Mouse (Mus musculus): ENCODE data around the gene Mybpc3. TPM values are rescaled to one million over a fixed set of nuclear protein-coding genes. Genes with fewer than 3 reads are reported as not detected.

The Mybpc3 gene
- polyA plus RNA-seq, 1 experiment from 2014 or later: not detected

DNA sequence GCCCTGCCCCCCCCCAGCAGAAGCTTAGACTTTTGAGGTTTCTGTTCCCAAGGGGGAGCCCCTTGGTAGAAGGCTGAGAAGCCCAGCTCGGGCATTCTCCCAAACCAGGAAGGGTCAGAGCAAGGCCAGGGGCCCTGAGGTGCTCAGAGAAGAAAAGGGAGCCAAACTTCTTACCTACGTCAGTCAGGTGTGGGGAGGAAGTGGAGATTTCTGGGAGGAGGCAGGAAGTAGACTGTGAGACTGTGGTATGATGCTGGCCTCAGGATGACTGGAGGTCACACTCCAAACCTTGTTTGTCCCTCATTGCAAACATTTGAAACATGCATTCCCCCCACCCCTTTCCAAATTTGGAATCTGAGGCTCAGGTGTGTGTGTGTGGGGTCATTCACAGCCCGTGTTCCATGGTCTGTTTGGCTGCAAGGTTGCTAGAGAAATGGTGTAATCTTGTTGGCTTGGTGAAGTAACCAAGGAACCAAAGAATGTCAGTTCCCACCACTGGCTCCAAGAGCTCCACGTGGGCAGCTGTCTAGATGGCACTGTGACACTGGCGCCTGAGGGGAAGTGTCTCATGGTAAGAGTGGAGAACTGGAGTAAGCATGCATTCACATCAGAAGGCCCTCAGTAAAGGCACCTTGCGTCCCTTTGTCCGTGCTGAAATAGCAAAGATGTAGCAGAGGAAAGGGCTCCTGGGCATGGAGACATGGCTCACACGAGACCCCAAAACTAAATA, 37.0 kb upstream of the Mybpc3 start:
- ATAC-seq (ENCODE audit: low FRiP score): no peak
- no peak overlapping the region for H3K4me2 ChIP-seq
- no peaks in the 10 kb centered on the region for H3K27me3 ChIP-seq (replicated peaks)
- peaks cover 15% of the 10 kb centered on the region for H3K4me1 ChIP-seq
- no peaks in the 10 kb centered on the region for H3K9me3 ChIP-seq (replicated peaks)
- no peak overlapping the region for H3K4me3 ChIP-seq (replicated peaks)
- no peak overlapping the region for H3K9ac ChIP-seq (replicated peaks)
- H3K36me3 ChIP-seq: no peaks in the 10 kb centered on the region
- H3K27ac ChIP-seq (replicated peaks): no peak overlapping the region
- whole genome bisulfite sequencing: 88% methylated on average over 8 of the region's 8 CpGs

DNA sequence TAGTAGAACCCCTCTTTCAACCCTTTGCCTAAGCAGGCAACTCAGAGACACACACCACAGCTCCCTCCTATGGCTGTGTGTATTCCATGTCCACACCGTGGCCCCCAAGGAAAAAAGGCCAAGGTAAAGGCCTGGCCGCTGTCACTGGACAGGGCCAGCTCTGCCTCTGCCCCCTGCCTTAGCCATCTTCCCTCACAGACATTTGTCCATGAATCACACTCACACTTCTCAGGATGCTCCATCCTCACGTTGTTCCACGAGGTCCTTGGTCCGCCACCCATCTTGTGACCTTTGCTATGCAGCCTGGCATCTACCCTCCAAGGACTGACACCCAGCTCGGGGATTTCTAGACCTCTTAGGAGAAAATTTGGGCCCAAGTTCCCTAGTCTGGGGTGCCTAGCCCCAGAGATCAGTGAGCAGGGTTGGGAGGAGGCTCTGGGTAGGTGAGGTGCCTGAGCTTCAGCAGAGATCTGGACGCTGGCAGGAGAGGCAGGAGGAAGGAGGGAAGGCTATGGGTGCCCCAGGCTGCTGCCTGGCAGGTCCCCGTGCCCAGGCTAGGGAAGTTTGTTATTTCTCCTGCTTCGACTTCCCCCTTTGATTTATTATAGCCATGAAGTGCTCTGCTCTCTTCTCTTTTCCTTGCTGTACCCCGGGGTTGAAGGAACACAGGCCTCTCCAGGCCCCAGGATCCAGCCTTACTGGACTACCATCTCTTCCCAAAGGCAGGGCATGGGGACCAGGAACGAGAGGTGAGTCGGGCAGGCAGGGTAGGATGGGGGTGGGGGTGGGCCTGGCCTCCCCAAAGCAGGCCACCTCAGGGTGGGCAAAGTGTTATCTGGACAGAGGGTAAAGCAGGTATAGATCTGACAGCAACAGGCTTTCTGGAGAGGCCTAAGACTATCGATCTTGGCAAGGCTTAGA, 35.9 kb upstream of the Mybpc3 start, which contains the start of gene Spi1:
Gene Spi1, plus strand, starts transcription at position 616 of the 921 bp plus-strand sequence.
- H3K27me3 ChIP-seq (replicated peaks): no peaks in the 10 kb centered on the region
- no peak within 1 kb of the TSS for H3K27ac ChIP-seq (replicated peaks)
- peaks cover 15% of the 10 kb centered on the region for H3K4me1 ChIP-seq
- WGBS: 78% methylated on average over 13 of the region's 13 CpGs
- no peak within 1 kb of the TSS for H3K4me2 ChIP-seq
- H3K9me3 ChIP-seq (replicated peaks): no peaks in the 10 kb centered on the region
- H3K9ac ChIP-seq (replicated peaks): no peak within 1 kb of the TSS
- no peak within 1 kb of the TSS for H3K4me3 ChIP-seq (replicated peaks)
- ATAC-seq (ENCODE audit: low FRiP score): no peak
- H3K36me3 ChIP-seq: no peaks in the 10 kb centered on the region

DNA sequence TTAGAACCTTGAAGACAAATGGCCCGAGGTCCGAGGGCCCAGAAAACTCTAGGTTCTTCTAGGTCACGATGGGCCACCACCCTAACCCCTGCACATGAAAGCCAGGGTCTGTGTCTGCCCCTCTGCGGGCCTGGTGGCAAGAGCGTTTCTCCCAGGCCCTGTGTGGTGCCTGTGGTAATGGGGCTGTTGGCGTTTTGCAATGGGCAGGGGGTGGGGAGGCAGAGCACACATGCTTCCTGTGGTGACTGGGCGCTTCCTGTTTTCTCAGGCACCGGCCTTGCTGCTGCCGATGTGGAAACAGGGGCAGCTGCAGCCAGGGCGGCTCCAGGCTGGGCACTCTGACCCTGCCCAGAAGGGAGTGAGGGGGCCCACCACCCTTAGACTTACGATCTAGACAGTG, 35.1 kb upstream of the Mybpc3 start:
- WGBS: 72% methylated on average over 11 of the region's 11 CpGs
- no peaks in the 10 kb centered on the region for H3K9me3 ChIP-seq (replicated peaks)
- no peaks in the 10 kb centered on the region for H3K36me3 ChIP-seq
- no peak overlapping the region for H3K9ac ChIP-seq (replicated peaks)
- H3K4me2 ChIP-seq: no peak overlapping the region
- H3K27ac ChIP-seq (replicated peaks): no peak overlapping the region
- ATAC-seq (ENCODE audit: low FRiP score): no peak
- H3K4me3 ChIP-seq (replicated peaks): no peak overlapping the region
- H3K27me3 ChIP-seq (replicated peaks): no peaks in the 10 kb centered on the region
- peaks cover 12% of the 10 kb centered on the region for H3K4me1 ChIP-seq

DNA sequence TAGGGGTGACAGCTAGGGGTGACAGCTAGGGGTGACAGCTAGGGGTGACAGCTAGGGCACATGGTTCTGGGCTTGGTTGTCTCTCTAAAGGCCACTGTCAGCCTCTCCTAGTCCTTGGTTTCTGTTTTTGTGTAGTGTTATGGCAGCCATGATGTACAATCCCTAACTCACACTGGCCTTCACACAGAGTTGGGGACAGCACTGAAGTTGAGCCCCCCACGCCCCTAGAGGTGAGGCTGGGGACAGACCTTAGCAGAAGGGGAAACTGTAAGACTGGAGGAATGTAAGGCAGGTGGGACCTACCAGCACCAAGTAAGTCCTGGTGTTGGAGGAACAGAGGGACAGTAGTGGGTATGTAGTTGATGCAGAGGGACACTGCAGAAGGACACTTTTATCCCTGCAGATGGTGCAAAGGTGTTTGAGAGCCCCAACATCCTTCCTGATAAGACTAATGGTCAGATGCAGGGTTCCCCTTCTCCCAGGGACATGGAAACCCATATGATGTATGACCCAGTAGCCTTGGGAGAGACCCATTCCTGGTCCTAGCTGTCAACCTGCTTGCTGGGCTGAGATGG, 34.5 kb upstream of the Mybpc3 start:
- 68% methylated on average over 1 of the region's 1 CpGs for WGBS
- no peak for ATAC-seq (ENCODE audit: low FRiP score)
- H3K9me3 ChIP-seq (replicated peaks): no peaks in the 10 kb centered on the region
- H3K4me2 ChIP-seq: no peak overlapping the region
- no peaks in the 10 kb centered on the region for H3K36me3 ChIP-seq
- H3K27ac ChIP-seq (replicated peaks): no peak overlapping the region
- no peak overlapping the region for H3K4me3 ChIP-seq (replicated peaks)
- no peak overlapping the region for H3K9ac ChIP-seq (replicated peaks)
- peaks cover 6% of the 10 kb centered on the region for H3K4me1 ChIP-seq
- no peaks in the 10 kb centered on the region for H3K27me3 ChIP-seq (replicated peaks)

DNA sequence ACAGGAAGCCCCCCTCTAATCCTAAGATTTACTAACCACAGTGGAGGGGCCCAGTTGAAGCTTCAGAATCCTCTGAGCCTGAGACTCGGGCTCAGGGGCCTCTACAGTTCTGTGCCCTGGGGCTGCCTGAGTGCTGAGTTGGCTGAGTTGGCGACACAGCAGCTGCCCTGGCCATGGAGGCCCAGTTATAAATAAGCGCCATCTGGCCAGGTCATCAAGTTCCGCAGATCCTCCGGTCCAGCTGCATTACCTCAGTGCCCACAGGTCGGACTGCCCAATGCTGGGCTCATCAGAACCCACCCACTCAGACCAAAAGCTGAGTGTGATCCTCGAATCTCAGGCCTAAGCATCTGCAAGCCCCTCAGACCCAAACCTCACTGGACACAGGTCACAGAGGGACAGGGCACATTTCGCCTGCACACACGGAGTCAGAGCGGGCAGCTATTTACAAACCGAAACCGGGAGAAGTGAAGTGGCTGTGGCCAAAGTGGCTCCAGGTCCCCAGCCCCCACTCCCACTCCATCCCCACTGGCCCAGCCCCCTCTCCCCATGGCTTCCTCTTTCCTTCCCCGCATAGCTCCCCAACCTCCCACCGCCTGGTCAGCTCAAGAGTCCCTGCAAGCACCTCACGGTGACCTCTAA, 33.6 kb upstream of the Mybpc3 start:
- Histone ChIP-seq H3K27ac (replicated peaks) (no peak overlapping the region), H3K9ac (replicated peaks) (no peak overlapping the region), H3K36me3 (no peaks in the 10 kb centered on the region), H3K4me1 (no peaks in the 10 kb centered on the region), H3K27me3 (replicated peaks) (no peaks in the 10 kb centered on the region), H3K9me3 (replicated peaks) (no peaks in the 10 kb centered on the region), H3K4me3 (replicated peaks) (no peak overlapping the region), H3K4me2 (no peak overlapping the region)
- 80% methylated on average over 15 of the region's 15 CpGs for WGBS
- no peak for ATAC-seq (ENCODE audit: low FRiP score)

DNA sequence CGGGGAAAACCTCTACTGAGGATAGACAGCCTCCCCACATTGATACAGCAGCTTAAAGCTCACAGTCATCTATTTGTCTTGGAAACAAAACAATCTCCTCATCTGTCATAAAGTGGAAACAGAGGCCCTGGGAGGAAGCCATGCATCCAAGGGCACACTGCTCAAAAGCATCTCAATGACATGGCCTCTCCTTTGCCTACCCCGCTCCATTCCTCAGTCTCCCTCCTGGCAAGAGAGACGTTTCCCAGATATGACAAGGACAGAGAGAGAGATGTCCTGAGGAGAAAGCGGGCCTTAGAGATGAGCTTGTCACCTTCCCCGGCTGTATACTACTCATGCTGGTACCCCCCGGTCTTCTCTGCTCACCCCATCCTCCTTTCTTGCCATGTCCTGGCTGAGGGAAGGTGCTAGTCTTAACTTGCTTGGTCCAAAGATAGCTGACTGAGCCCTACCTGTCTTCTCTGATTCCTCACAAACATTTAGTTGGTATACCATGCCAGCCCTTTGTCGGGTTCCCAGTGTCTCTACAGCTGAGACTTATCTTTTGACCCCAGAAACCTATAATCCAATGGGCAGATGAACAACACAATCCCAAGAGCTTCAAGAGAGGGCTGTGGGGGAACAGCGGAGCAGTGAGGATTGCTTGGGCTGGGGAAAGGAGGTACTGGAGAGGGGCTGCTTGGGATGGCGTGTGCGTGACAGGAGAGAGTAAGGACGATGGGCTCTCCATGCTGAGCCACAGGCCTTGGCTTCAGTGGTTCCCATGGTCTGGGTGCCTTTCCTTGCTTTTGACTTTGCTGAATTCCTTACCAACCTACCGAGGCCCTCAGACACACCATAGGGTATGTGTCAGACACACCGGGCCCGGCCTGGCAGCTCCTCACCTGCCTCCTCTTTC, 32.2 kb upstream of the Mybpc3 start:
- H3K4me1 ChIP-seq: no peaks in the 10 kb centered on the region
- H3K4me3 ChIP-seq (replicated peaks): no peak overlapping the region
- H3K9ac ChIP-seq (replicated peaks): no peak overlapping the region
- no peak for ATAC-seq (ENCODE audit: low FRiP score)
- 88% methylated on average over 14 of the region's 14 CpGs for WGBS
- H3K4me2 ChIP-seq: no peak overlapping the region
- no peaks in the 10 kb centered on the region for H3K36me3 ChIP-seq
- no peaks in the 10 kb centered on the region for H3K9me3 ChIP-seq (replicated peaks)
- H3K27me3 ChIP-seq (replicated peaks): no peaks in the 10 kb centered on the region
- H3K27ac ChIP-seq (replicated peaks): no peak overlapping the region

DNA sequence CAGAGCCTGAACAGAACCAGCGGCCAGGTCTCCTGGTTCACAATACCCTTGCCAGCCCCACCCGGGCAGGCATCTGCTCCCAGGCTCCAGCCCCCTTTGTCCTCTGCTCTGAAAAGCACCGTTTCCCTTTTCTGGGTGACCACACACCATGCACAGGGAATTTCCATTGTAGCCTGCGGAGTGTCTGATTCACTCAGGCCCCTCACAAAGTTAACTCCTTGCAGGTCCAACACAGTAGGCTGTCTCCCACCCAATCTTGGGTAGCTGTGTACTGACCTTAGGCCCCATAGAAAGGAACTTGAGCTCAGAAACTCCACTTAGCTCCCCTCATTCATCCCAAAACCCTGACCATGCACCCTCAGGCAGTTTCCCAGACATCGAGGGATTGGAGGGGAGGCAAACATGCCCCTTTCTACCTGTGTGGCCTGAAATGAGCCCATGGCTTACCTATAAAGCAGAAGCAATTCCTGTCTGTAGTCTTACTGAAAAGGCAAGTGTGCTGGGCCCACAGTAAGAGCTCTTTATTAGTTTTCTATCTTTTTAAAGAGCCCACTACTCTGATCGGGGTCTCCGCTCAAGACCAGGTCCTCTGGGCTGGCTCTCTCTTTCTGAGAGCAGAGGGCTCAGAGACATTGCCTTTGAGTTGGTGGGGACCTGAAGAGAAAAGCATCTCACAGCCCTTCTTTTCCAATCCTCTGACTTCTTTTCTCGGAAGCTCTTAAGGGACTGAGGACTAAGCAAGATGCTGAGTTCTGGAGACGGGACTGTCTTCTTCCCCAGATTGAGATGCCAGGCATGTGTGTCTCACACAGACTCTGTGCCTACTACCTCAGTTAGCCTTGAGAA, 31.3 kb upstream of the Mybpc3 start:
- no peaks in the 10 kb centered on the region for H3K36me3 ChIP-seq
- H3K9me3 ChIP-seq (replicated peaks): no peaks in the 10 kb centered on the region
- no peaks in the 10 kb centered on the region for H3K4me1 ChIP-seq
- H3K9ac ChIP-seq (replicated peaks): no peak overlapping the region
- no peak overlapping the region for H3K27ac ChIP-seq (replicated peaks)
- no peaks in the 10 kb centered on the region for H3K27me3 ChIP-seq (replicated peaks)
- no peak for ATAC-seq (ENCODE audit: low FRiP score)
- no peak overlapping the region for H3K4me3 ChIP-seq (replicated peaks)
- WGBS: 63% methylated on average over 9 of the region's 9 CpGs
- no peak overlapping the region for H3K4me2 ChIP-seq

DNA sequence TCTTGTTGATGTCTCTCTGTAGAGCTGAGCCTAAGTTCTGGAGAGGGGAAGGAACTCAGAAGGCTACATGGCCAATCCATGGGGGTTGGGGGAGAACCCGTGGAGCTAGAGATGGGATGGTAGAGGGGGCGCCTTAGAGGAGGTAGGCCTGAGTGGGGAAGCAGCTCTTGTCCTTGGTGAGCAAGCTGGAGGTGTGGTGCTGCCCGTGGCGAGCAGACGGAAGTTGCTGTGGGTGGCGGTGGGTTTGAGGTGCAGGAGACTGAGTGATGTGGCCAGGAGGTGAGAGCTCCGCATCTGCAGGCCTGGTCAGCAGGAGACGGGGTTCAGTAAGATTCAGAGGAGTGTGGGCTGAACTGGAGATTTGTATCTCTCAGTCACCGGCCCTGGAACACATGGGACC, 30.5 kb upstream of the Mybpc3 start:
- WGBS: 93% methylated on average over 9 of the region's 9 CpGs
- H3K4me1 ChIP-seq: no peaks in the 10 kb centered on the region
- no peak for ATAC-seq (ENCODE audit: low FRiP score)
- H3K4me3 ChIP-seq (replicated peaks): no peak overlapping the region
- no peak overlapping the region for H3K9ac ChIP-seq (replicated peaks)
- no peaks in the 10 kb centered on the region for H3K36me3 ChIP-seq
- H3K27me3 ChIP-seq (replicated peaks): no peaks in the 10 kb centered on the region
- no peak overlapping the region for H3K27ac ChIP-seq (replicated peaks)
- H3K9me3 ChIP-seq (replicated peaks): no peaks in the 10 kb centered on the region
- H3K4me2 ChIP-seq: no peak overlapping the region

DNA sequence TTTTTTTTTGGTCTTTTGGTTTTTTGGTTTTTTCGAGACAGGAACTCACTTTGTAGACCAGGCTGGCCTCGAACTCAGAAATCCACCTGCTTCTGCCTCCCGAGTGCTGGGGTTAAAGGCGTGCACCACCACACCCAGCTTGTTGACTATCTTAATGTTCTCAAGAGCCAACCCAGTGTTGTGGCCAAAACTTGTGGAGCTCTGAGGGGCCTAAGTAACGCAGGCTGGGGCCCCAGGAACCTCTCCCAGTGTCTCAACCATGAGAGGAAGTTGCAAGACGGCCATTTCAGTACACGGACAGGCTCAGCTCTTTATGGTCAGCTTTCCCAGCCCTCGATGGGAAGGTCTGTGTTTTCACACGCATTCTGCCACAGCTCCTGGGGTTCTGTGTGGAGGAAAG, 29.0 kb upstream of the Mybpc3 start:
- no peak overlapping the region for H3K27ac ChIP-seq (replicated peaks)
- no peak for ATAC-seq (ENCODE audit: low FRiP score)
- 83% methylated on average over 9 of the region's 9 CpGs for WGBS
- no peak overlapping the region for H3K9ac ChIP-seq (replicated peaks)
- no peaks in the 10 kb centered on the region for H3K4me1 ChIP-seq
- no peak overlapping the region for H3K4me3 ChIP-seq (replicated peaks)
- no peak overlapping the region for H3K4me2 ChIP-seq
- H3K36me3 ChIP-seq: no peaks in the 10 kb centered on the region
- H3K9me3 ChIP-seq (replicated peaks): no peaks in the 10 kb centered on the region
- H3K27me3 ChIP-seq (replicated peaks): no peaks in the 10 kb centered on the region

DNA sequence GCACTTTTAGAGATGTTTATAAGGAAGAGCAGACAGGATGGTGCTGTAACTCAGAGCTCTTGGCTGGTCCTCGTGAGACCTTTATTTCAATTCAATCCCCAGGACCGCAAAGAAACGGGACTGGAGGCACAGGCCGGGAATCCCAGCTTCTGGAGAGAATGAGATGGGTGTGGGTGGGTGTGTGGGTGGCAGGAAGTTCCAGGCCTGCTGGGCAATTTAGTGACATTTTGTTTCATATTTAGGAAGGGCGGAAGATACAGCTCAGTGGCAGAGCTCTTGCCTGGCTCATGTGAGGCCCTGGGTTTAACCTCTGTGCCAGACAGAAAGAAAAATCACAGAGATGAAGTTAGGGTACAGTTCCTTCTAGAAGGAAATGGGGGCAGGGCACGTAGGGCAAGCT, 27.7 kb upstream of the Mybpc3 start:
- H3K4me1 ChIP-seq: no peaks in the 10 kb centered on the region
- no peak overlapping the region for H3K4me3 ChIP-seq (replicated peaks)
- ATAC-seq (ENCODE audit: low FRiP score): no peak
- H3K27ac ChIP-seq (replicated peaks): no peak overlapping the region
- H3K27me3 ChIP-seq (replicated peaks): no peaks in the 10 kb centered on the region
- H3K9ac ChIP-seq (replicated peaks): no peak overlapping the region
- H3K36me3 ChIP-seq: no peaks in the 10 kb centered on the region
- H3K4me2 ChIP-seq: no peak overlapping the region
- no peaks in the 10 kb centered on the region for H3K9me3 ChIP-seq (replicated peaks)
- 85% methylated on average over 6 of the region's 6 CpGs for WGBS

Data from neural tube, embryonic 15.5 days (tissue).